Mouse (Mus musculus): ENCODE results near the gene Olfr921. TPM values are rescaled to one million over a fixed set of nuclear protein-coding genes. Genes with fewer than 3 reads are reported as not detected.

Gene Olfr921
- polyA plus RNA-seq (2014; fragmentation: Illumina TruSeq; extraction: RNeasy Lipid Tissue Mini Kit (QIAGEN cat#74804); ENCODE audit: low read depth, low replicate concordance): not detected

DNA sequence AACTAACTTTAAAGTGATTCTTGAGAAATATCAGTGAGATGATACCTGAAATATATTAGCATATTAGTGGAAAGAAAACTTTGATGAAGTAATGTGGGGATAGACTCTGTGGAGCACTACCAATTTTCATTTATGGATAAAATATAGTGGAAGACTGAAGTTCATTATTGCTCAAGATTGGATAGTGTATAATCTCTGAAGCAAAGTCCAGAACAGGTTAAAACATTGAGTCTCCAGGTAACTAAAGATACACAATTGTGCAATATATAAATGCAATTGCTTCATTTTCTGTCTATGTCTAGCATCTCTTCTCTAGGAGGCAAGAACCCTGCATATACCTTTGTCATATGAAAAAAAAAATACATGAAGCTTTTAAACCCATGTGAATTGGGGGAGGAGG is at the start of gene Olfr921:
Olfr921 (plus strand) TSS at position 301 of the 400 bp plus-strand sequence.

DNA sequence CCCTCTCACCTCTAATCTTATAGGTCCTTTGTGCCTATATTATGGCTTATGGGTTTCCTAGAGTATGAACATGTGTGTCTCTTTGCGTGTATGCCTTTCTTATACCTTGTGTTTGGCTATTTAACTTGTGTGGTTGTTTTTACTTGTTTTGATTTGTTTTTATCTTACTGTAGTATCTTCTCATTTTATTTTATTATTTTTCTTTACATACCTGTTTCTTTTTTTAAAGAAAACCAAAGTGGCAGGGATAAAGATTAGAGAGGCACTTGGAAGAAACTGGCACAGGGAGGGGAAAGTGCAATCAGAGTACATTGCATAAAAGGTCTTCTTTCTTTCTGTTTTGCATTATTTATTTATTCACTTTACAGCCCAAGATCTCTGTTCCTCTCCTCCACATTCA is 20.9 kb upstream of the Olfr921 start, which contains the start of gene Olfr920:
Olfr920 (plus strand) TSS at position 301 of the 400 bp plus-strand sequence.

DNA sequence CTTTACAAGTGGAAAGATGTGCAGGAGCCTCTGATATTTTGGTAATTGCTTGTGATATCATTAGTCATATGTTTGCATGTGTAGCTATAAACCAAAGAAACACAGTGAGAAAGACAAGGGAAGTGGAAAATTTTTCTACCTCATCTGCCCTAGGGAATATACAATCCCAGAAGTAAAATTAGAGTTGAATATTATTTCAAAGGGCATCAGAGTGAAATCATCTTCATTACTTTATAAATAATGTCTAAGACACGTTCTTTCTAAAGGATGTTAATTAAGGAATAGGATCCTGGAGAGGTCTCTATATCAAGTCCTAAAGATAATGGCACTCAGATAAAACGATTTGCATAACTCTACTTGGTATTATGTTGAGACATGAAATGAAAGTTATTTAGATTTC is 41.4 kb downstream of the Olfr921 start, which contains the start of gene Olfr922:
Olfr922 (plus strand) TSS at position 301 of the 400 bp plus-strand sequence.

DNA sequence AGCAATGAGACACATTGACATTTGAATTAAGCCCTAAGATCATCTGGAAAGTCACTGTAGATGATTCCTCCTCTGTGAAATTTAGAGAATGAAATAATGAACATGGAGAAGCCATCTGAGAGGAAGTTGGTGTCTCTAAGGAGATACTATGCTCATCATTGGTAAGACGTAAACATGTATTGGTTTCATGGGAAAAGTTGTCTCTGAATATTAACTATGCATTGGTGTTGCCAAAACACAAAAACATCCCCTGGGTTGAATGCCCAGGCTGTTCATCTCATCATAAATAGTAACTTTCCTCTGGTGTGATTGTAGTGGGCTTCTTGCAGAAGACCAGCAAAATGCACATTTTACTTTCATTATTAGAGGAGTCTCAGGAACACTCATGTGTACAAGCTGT is 53.4 kb downstream of the Olfr921 start, which contains the start of gene Olfr923:
Olfr923 (plus strand) TSS at position 301 of the 400 bp plus-strand sequence.

Other genes starting within 250 kb of the Olfr921 start
- gene Olfr910, start 235.2 kb upstream of the Olfr921 start, polyA plus RNA-seq (2014; fragmentation: Illumina TruSeq; extraction: RNeasy Lipid Tissue Mini Kit (QIAGEN cat#74804); ENCODE audit: low read depth, low replicate concordance): not detected
- gene Olfr912, start 192.9 kb upstream of the Olfr921 start, polyA plus RNA-seq (2014; fragmentation: Illumina TruSeq; extraction: RNeasy Lipid Tissue Mini Kit (QIAGEN cat#74804); ENCODE audit: low read depth, low replicate concordance): not detected
- not detected for gene Olfr913, start 180.3 kb upstream of the Olfr921 start, polyA plus RNA-seq (2014; fragmentation: Illumina TruSeq; extraction: RNeasy Lipid Tissue Mini Kit (QIAGEN cat#74804); ENCODE audit: low read depth, low replicate concordance)
- gene Olfr914, start 168.0 kb upstream of the Olfr921 start, polyA plus RNA-seq (2014; fragmentation: Illumina TruSeq; extraction: RNeasy Lipid Tissue Mini Kit (QIAGEN cat#74804); ENCODE audit: low read depth, low replicate concordance): not detected
- gene Olfr916, start 113.2 kb upstream of the Olfr921 start, polyA plus RNA-seq (2014; fragmentation: Illumina TruSeq; extraction: RNeasy Lipid Tissue Mini Kit (QIAGEN cat#74804); ENCODE audit: low read depth, low replicate concordance): not detected
- not detected for gene Olfr917, start 107.2 kb upstream of the Olfr921 start, polyA plus RNA-seq (2014; fragmentation: Illumina TruSeq; extraction: RNeasy Lipid Tissue Mini Kit (QIAGEN cat#74804); ENCODE audit: low read depth, low replicate concordance)
- not detected for gene Olfr918, start 98.5 kb upstream of the Olfr921 start, polyA plus RNA-seq (2014; fragmentation: Illumina TruSeq; extraction: RNeasy Lipid Tissue Mini Kit (QIAGEN cat#74804); ENCODE audit: low read depth, low replicate concordance)
- not detected for gene Olfr919, start 69.4 kb upstream of the Olfr921 start, polyA plus RNA-seq (2014; fragmentation: Illumina TruSeq; extraction: RNeasy Lipid Tissue Mini Kit (QIAGEN cat#74804); ENCODE audit: low read depth, low replicate concordance)
- gene Vwa5a, start 54.8 kb upstream of the Olfr921 start, polyA plus RNA-seq (2014; fragmentation: Illumina TruSeq; extraction: RNeasy Lipid Tissue Mini Kit (QIAGEN cat#74804); ENCODE audit: low read depth, low replicate concordance): 32.5 TPM
- 0.13 TPM for gene Olfr920, start 20.8 kb upstream of the Olfr921 start, polyA plus RNA-seq (2014; fragmentation: Illumina TruSeq; extraction: RNeasy Lipid Tissue Mini Kit (QIAGEN cat#74804); ENCODE audit: low read depth, low replicate concordance)
- gene Olfr922, start 41.5 kb downstream of the Olfr921 start, polyA plus RNA-seq (2014; fragmentation: Illumina TruSeq; extraction: RNeasy Lipid Tissue Mini Kit (QIAGEN cat#74804); ENCODE audit: low read depth, low replicate concordance): not detected
- gene Olfr923, start 53.5 kb downstream of the Olfr921 start, polyA plus RNA-seq (2014; fragmentation: Illumina TruSeq; extraction: RNeasy Lipid Tissue Mini Kit (QIAGEN cat#74804); ENCODE audit: low read depth, low replicate concordance): not detected
- gene Olfr924, start 71.4 kb downstream of the Olfr921 start, polyA plus RNA-seq (2014; fragmentation: Illumina TruSeq; extraction: RNeasy Lipid Tissue Mini Kit (QIAGEN cat#74804); ENCODE audit: low read depth, low replicate concordance): not detected
- not detected for gene Olfr26, start 82.0 kb downstream of the Olfr921 start, polyA plus RNA-seq (2014; fragmentation: Illumina TruSeq; extraction: RNeasy Lipid Tissue Mini Kit (QIAGEN cat#74804); ENCODE audit: low read depth, low replicate concordance)
- gene Olfr926, start 104.1 kb downstream of the Olfr921 start, polyA plus RNA-seq (2014; fragmentation: Illumina TruSeq; extraction: RNeasy Lipid Tissue Mini Kit (QIAGEN cat#74804); ENCODE audit: low read depth, low replicate concordance): not detected
- gene Olfr930, start 156.7 kb downstream of the Olfr921 start, polyA plus RNA-seq (2014; fragmentation: Illumina TruSeq; extraction: RNeasy Lipid Tissue Mini Kit (QIAGEN cat#74804); ENCODE audit: low read depth, low replicate concordance): not detected
- gene Olfr933, start 199.2 kb downstream of the Olfr921 start, polyA plus RNA-seq (2014; fragmentation: Illumina TruSeq; extraction: RNeasy Lipid Tissue Mini Kit (QIAGEN cat#74804); ENCODE audit: low read depth, low replicate concordance): not detected
- gene Olfr934, start 215.2 kb downstream of the Olfr921 start, polyA plus RNA-seq (2014; fragmentation: Illumina TruSeq; extraction: RNeasy Lipid Tissue Mini Kit (QIAGEN cat#74804); ENCODE audit: low read depth, low replicate concordance): not detected
- not detected for gene Olfr935, start 226.6 kb downstream of the Olfr921 start, polyA plus RNA-seq (2014; fragmentation: Illumina TruSeq; extraction: RNeasy Lipid Tissue Mini Kit (QIAGEN cat#74804); ENCODE audit: low read depth, low replicate concordance)

Data from liver, adult 10 weeks (tissue).